In genomic region chr2:180725414-180725778, GRCm38 (mm10) we compare ENCODE assay signal across 11 mouse cellular contexts. TPM values are rescaled to one million over a fixed set of nuclear protein-coding genes. Genes with fewer than 3 reads are reported as not detected.
DNase-seq lines count a peak whose midpoint lies in the region; ATAC-seq and TF ChIP-seq lines count a peak whose summit lies in the region.
"Had no signal": no experiment of that assay in that cellular context is flagged by ENCODE, and none has a peak within 500 bp of the region (broad histone marks: within the 10 kb centered on the region; RNA-seq: fewer than 3 reads in every experiment).

No protein-coding gene starts in this region.

- H3K27ac ChIP-seq in kidney, postnatal 0 days: no peak overlapping the region
- H3K27ac ChIP-seq in embryonic facial prominence, embryonic 12.5 days: no peak overlapping the region
- H3K27ac ChIP-seq in liver, embryonic 12.5 days: peak overlapping the region; percentile 55

- peak overlapping the region; percentile 23; the same call in 1 of the 2 replicates for H3K4me3 ChIP-seq in kidney, postnatal 0 days (replicated peaks; ENCODE audit: low read depth, low read length)
- peak overlapping the region; percentile 59; the same call in 1 of the 2 replicates for H3K4me3 ChIP-seq in G1E (ENCODE audit: low read depth, low read length)
- H3K4me3 ChIP-seq in embryonic facial prominence, embryonic 12.5 days: no peak overlapping the region
- H3K4me3 ChIP-seq in liver, embryonic 12.5 days: peak overlapping the region; percentile 46

- H3K9me3 ChIP-seq in kidney, postnatal 0 days (replicated peaks; ENCODE audit: low read length): no peaks in the 10 kb centered on the region
- no peaks in the 10 kb centered on the region for H3K9me3 ChIP-seq in G1E (replicated peaks)
- no peaks in the 10 kb centered on the region for H3K9me3 ChIP-seq in embryonic facial prominence, embryonic 12.5 days
- H3K9me3 ChIP-seq in liver, embryonic 12.5 days (replicated peaks): no peaks in the 10 kb centered on the region

- peak overlapping the region; percentile 19; the same call in 1 of the 2 replicates for H3K9ac ChIP-seq in kidney, postnatal 0 days (ENCODE audit: low read depth, low read length)
- H3K9ac ChIP-seq in embryonic facial prominence, embryonic 12.5 days: no peak overlapping the region
- peak overlapping the region; percentile 54 for H3K9ac ChIP-seq in liver, embryonic 12.5 days

- no peak for DNase-seq in kidney, postnatal 0 days (ENCODE audit: low spot score)
- no peak for DNase-seq in kidney, adult 9 months
- no peak for DNase-seq in G1E (ENCODE audit: low spot score)
- DNase-seq in frontal cortex, adult 2 months (ENCODE audit: extremely low spot score in 1 of 2, low spot score in 1 of 2): no peak
- no peak for DNase-seq in spleen, postnatal 14 days (ENCODE audit: low spot score in 2 of 2)
- DNase-seq in left cerebral cortex, adult 9 months (ENCODE audit: low spot score in 2 of 2): no peak

- peak overlapping the region; percentile 51 for H3K4me2 ChIP-seq in kidney, postnatal 0 days (ENCODE audit: low read length)
- peak overlapping the region; percentile 34 for H3K4me2 ChIP-seq in embryonic facial prominence, embryonic 12.5 days (replicated peaks)
- H3K4me2 ChIP-seq in liver, embryonic 12.5 days: peak overlapping the region; percentile 64

- no peaks in the 10 kb centered on the region for H3K27me3 ChIP-seq in kidney, postnatal 0 days (ENCODE audit: insufficient read depth, low read length)
- H3K27me3 ChIP-seq in G1E (ENCODE audit: insufficient read depth, low read length): peaks cover 20% of the 10 kb centered on the region
- H3K27me3 ChIP-seq in embryonic facial prominence, embryonic 12.5 days: no peaks in the 10 kb centered on the region
- H3K27me3 ChIP-seq in liver, embryonic 12.5 days (replicated peaks): no peaks in the 10 kb centered on the region

- peaks cover 31% of the 10 kb centered on the region for H3K36me3 ChIP-seq in kidney, postnatal 0 days (ENCODE audit: insufficient read depth, low read length)
- peaks cover 53% of the 10 kb centered on the region for H3K36me3 ChIP-seq in G1E (replicated peaks)
- H3K36me3 ChIP-seq in embryonic facial prominence, embryonic 12.5 days: peaks cover 37% of the 10 kb centered on the region
- H3K36me3 ChIP-seq in liver, embryonic 12.5 days: peaks cover 40% of the 10 kb centered on the region

- WGBS in kidney, postnatal 0 days: 5% methylated on average over 6 of the region's 6 CpGs
- WGBS in embryonic facial prominence, embryonic 12.5 days: 9% methylated on average over 6 of the region's 6 CpGs
- 5% methylated on average over 6 of the region's 6 CpGs for WGBS in liver, embryonic 12.5 days (ENCODE audit: insufficient replicate concordance)

- 0 out of 2 replicates have a peak, but pooled peaks cover 10% of the 10 kb centered on the region for H3K4me1 ChIP-seq in kidney, postnatal 0 days (replicated peaks; ENCODE audit: insufficient read depth, low read length)
- peaks cover 51% of the 10 kb centered on the region for H3K4me1 ChIP-seq in G1E (ENCODE audit: insufficient read depth, low read depth, low read length)
- peaks cover 7% of the 10 kb centered on the region; the same call in 1 of the 2 replicates for H3K4me1 ChIP-seq in embryonic facial prominence, embryonic 12.5 days
- peaks cover 54% of the 10 kb centered on the region for H3K4me1 ChIP-seq in liver, embryonic 12.5 days

- no peak for TF ChIP-seq CTCF in kidney, postnatal 0 days (IDR thresholded peaks at IDR 0.05; ENCODE audit: low read depth)
- TF ChIP-seq CTCF in G1E (IDR thresholded peaks at IDR 0.05; ENCODE audit: low read depth, low read length): no peak

- no peak for ATAC-seq in kidney, postnatal 0 days (replicated peaks; ENCODE audit: low FRiP score, low read depth)
- ATAC-seq in G1E (ENCODE audit: extremely low read depth, insufficient number of reproducible peaks, low FRiP score, poor library complexity, severe bottlenecking): no peak
- no peak for ATAC-seq in embryonic facial prominence, embryonic 12.5 days (ENCODE audit: insufficient number of reproducible peaks, insufficient read depth, low FRiP score, low TSS enrichment)
- peak; percentile 33; the same call in 1 of the 2 replicates for ATAC-seq in liver, embryonic 12.5 days

RNA-seq across cellular contexts. Expression of gene Slc17a9, which starts 0.3 kb away (rescaled TPM):
- 0.55 and 0.61 TPM in 2 replicates for polyA plus RNA-seq in kidney, postnatal 0 days (2015; fragmentation: Nextera tagmentation; extraction: Ambion mirVana)
- total RNA-seq in G1E (2014; fragmentation: Nextera tagmentation) (1.2 and 2.0 TPM in 2 replicates), G1E (2017) (0.06 TPM in 1 of 2 replicates, not detected in the other)
- polyA plus RNA-seq in G1E (2012): 0.26 and 0.36 TPM in 2 replicates
- 0.36 and 0.56 TPM in 2 replicates for polyA plus RNA-seq in embryonic facial prominence, embryonic 12.5 days (2016; fragmentation: Nextera tagmentation; extraction: Ambion mirVana)
- polyA plus RNA-seq in liver, embryonic 12.5 days (2016; fragmentation: Nextera tagmentation; extraction: Ambion mirVana): 4.3 and 4.9 TPM in 2 replicates
- polyA plus RNA-seq in frontal cortex, adult 2 months (2012; rRNA removed): 1.00 and 1.1 TPM in 2 replicates

RNA-seq across cellular contexts. Expression of gene Gid8, which starts 15.5 kb away (rescaled TPM):
- 48.1 and 51.0 TPM in 2 replicates for polyA plus RNA-seq in kidney, postnatal 0 days (2015; fragmentation: Nextera tagmentation; extraction: Ambion mirVana)
- total RNA-seq in G1E (2014; fragmentation: Nextera tagmentation) (68.9 and 79.7 TPM in 2 replicates), G1E (2017) (70.2 and 78.3 TPM in 2 replicates)
- 29.3 and 35.5 TPM in 2 replicates for polyA plus RNA-seq in G1E (2012)
- 62.6 and 63.6 TPM in 2 replicates for polyA plus RNA-seq in embryonic facial prominence, embryonic 12.5 days (2016; fragmentation: Nextera tagmentation; extraction: Ambion mirVana)
- polyA plus RNA-seq in liver, embryonic 12.5 days (2016; fragmentation: Nextera tagmentation; extraction: Ambion mirVana): 102 and 111 TPM in 2 replicates
- polyA plus RNA-seq in frontal cortex, adult 2 months (2012; rRNA removed): 57.0 and 57.7 TPM in 2 replicates

RNA-seq across cellular contexts. Expression of gene Dido1, which starts 15.6 kb away (rescaled TPM):
- polyA plus RNA-seq in kidney, postnatal 0 days (2015; fragmentation: Nextera tagmentation; extraction: Ambion mirVana): 17.7 and 18.0 TPM in 2 replicates
- total RNA-seq in G1E (2014; fragmentation: Nextera tagmentation) (57.3 and 66.5 TPM in 2 replicates), G1E (2017) (53.6 and 62.3 TPM in 2 replicates)
- polyA plus RNA-seq in G1E (2012): 19.4 and 21.4 TPM in 2 replicates
- polyA plus RNA-seq in embryonic facial prominence, embryonic 12.5 days (2016; fragmentation: Nextera tagmentation; extraction: Ambion mirVana): 35.3 and 36.8 TPM in 2 replicates
- polyA plus RNA-seq in liver, embryonic 12.5 days (2016; fragmentation: Nextera tagmentation; extraction: Ambion mirVana): 20.6 and 21.5 TPM in 2 replicates
- 36.9 and 39.7 TPM in 2 replicates for polyA plus RNA-seq in frontal cortex, adult 2 months (2012; rRNA removed)

RNA-seq across cellular contexts. Expression of gene Bhlhe23, which starts 51.3 kb away (rescaled TPM):
- not detected in 2 replicates for polyA plus RNA-seq in kidney, postnatal 0 days (2015; fragmentation: Nextera tagmentation; extraction: Ambion mirVana)
- total RNA-seq in G1E (2014; fragmentation: Nextera tagmentation) (not detected in 2 replicates), G1E (2017) (0.11 TPM in 1 of 2 replicates, not detected in the other)
- not detected in 2 replicates for polyA plus RNA-seq in G1E (2012)
- polyA plus RNA-seq in embryonic facial prominence, embryonic 12.5 days (2016; fragmentation: Nextera tagmentation; extraction: Ambion mirVana): 0.97 and 1.3 TPM in 2 replicates
- not detected in 2 replicates for polyA plus RNA-seq in liver, embryonic 12.5 days (2016; fragmentation: Nextera tagmentation; extraction: Ambion mirVana)
- 0.04 and 0.08 TPM in 2 replicates for polyA plus RNA-seq in frontal cortex, adult 2 months (2012; rRNA removed)
- total RNA-seq: gastrocnemius, postnatal 36 days; left cerebral cortex, adult 8-10 months had no signal
- polyA plus RNA-seq: cortical plate, adult 2 months had no signal
